Mouse (Mus musculus) intestine, postnatal 0 days (tissue): Measurements from ENCODE around the gene Lamb1. TPM values are rescaled to one million over a fixed set of nuclear protein-coding genes. Genes with fewer than 3 reads are reported as not detected.

Source experiments
- ATAC-seq: fragments of 200-750 bp; cut with Nextera tagmentation; 2 replicates; pipeline ENCODE4 v1.8.0; 2017; ENCODE audit warnings: mild to moderate bottlenecking, moderate TSS enrichment, moderate library complexity
- H3K27ac ChIP-seq: fragments of 300-500 bp; sonication (generic); 2 replicates; pipeline ENCODE4 v1.5.1; 2014; ENCODE audit warnings: mild to moderate bottlenecking, low read depth, low read length, moderate library complexity
- H3K27me3 ChIP-seq: fragments of 300-500 bp; sonication (generic); replicated peaks from 2 replicates; pipeline ENCODE4 v1.6.1; 2014; ENCODE audit warnings: low read length, mixed read lengths; ENCODE audit not compliant: control insufficient read depth, insufficient read depth
- H3K36me3 ChIP-seq: fragments of 300-500 bp; sonication (generic); 2 replicates; pipeline ENCODE4 v1.6.1; 2014; ENCODE audit warnings: mild to moderate bottlenecking, moderate library complexity; ENCODE audit not compliant: control insufficient read depth, insufficient read depth
- H3K4me1 ChIP-seq: fragments of 300-500 bp; sonication (generic); replicated peaks from 2 replicates; pipeline ENCODE4 v1.6.1; 2014; ENCODE audit warnings: antibody characterized with exemption, low read length, mixed read lengths; ENCODE audit not compliant: control insufficient read depth, insufficient read depth
- H3K4me2 ChIP-seq: fragments of 300-500 bp; sonication (generic); replicated peaks from 2 replicates; pipeline ENCODE4 v1.6.1; 2014; ENCODE audit warnings: low read depth, mild to moderate bottlenecking, moderate library complexity
- H3K4me3 ChIP-seq: fragments of 300-500 bp; sonication (generic); 2 replicates; pipeline ENCODE4 v1.5.1; 2014; ENCODE audit warnings: low read depth, low read length
- H3K9ac ChIP-seq: fragments of 300-500 bp; sonication (generic); 2 replicates; pipeline ENCODE4 v1.6.1; 2014; ENCODE audit warnings: mild to moderate bottlenecking, low read depth, low read length
- H3K9me3 ChIP-seq: fragments of 300-500 bp; sonication (generic); 2 replicates; pipeline ENCODE4 v1.6.1; 2016; ENCODE audit warnings: mixed run types; ENCODE audit not compliant: control insufficient read depth
- CTCF ChIP-seq: sonication (generic); IDR thresholded peaks from 2 replicates; pipeline ENCODE4 v1.5.1; 2016; ENCODE audit warnings: low read depth, mild to moderate bottlenecking, control low read depth, antibody characterized with exemption, moderate library complexity
- WGBS: fragments of 180-500 bp; shearing (Covaris S2); extraction: QIAGEN DNeasy Blood & Tissue Kit; methylation state at CpG from one replicate; pipeline ENCODE4 v1.1.7; 2014; 5-methylcytosine and 5-hydroxymethylcytosine counted together
- polyA plus RNA-seq: library from polyadenylated mRNA; unstranded; fragments of >200 nt; fragmentation: Nextera tagmentation; extraction: Ambion mirVana; gene quantifications from 2 replicates; pipeline ENCODE4 v1.2.1, GENCODE M21; 2015

Lamb1 gene
- polyA plus RNA-seq, 1 experiment from 2014 or later: 25.8 TPM

DNA sequence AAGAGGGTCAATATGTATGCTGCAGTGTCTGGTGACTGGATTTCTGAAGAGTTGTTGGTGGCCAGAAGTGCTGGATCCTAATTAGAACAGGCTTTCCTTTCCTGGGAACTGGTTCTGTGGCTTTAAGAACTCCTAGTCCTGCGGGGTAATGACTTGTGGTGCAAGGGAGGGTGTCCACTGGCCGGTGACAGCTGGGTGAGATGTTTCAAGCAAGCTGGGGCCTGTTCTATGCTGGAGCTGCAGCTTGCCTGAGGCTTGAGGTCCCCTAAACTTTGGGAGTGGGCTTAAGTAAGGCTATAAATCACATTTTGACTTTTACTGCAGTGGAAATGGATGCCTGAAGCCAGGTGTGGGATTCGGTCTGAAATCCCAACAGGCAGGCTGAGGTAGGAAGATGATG is 30.5 kb downstream of the Lamb1 start:
- Histone ChIP-seq H3K9me3 (no peaks in the 10 kb centered on the region), H3K27ac (no peak overlapping the region), H3K4me1 (0 out of 2 replicates have a peak, but pooled peaks cover 7% of the 10 kb centered on the region), H3K27me3 (no peaks in the 10 kb centered on the region), H3K4me2 (no peak overlapping the region; the same call in 1 of the 2 replicates), H3K36me3 (peaks cover 27% of the 10 kb centered on the region), H3K4me3 (no peak overlapping the region), H3K9ac (no peak overlapping the region)
- 40% methylated on average over 3 of the region's 3 CpGs for WGBS
- TF ChIP-seq CTCF: no peak
- ATAC-seq: no peak

DNA sequence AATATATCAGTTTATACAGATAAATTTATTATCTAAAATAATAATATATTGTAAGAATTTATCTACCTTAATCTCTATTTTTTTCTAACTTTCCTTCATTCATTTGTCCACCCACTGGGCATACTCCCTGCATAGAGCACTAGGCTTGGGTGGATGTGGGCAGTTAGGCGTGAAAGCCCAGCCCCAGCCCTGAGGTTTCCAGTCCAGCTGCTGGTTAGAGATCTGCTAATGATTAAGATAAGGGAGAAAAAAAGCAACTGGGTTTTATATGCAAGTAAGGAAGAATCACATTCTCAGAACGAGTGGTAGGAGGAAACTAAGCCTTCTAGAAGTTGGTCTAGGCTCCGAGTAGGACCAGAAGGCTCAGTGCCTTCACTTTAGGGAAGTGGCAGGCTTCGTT is 31.1 kb downstream of the Lamb1 start:
- no peak overlapping the region for H3K4me3 ChIP-seq
- no peak overlapping the region for H3K4me2 ChIP-seq
- no peak overlapping the region for H3K9ac ChIP-seq
- no peak for TF ChIP-seq CTCF
- 70% methylated on average over 4 of the region's 4 CpGs for WGBS
- ATAC-seq: no peak
- H3K27me3 ChIP-seq: no peaks in the 10 kb centered on the region
- H3K4me1 ChIP-seq: 0 out of 2 replicates have a peak, but pooled peaks cover 7% of the 10 kb centered on the region
- H3K27ac ChIP-seq: no peak overlapping the region
- peaks cover 29% of the 10 kb centered on the region for H3K36me3 ChIP-seq
- no peaks in the 10 kb centered on the region for H3K9me3 ChIP-seq

DNA sequence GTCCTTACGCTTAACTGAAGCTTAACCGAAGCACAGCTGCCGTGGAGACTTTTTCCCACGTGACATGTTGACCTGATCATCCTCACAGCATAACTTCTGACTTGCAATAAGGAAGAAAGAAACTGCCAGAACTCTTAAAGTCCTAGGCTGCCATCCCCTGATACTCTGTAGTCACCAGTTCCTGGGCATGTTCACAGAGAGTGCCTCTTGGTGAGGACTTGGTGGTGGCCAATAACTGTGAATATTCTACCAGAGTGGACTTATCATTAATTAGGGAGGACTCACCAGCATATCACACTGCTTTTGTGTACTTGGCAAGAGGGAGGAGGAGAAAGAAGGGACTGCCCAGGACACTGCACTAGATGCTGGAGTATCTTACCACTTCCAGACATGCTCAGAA is 33.1 kb downstream of the Lamb1 start:
- 80% methylated on average over 4 of the region's 4 CpGs for WGBS

DNA sequence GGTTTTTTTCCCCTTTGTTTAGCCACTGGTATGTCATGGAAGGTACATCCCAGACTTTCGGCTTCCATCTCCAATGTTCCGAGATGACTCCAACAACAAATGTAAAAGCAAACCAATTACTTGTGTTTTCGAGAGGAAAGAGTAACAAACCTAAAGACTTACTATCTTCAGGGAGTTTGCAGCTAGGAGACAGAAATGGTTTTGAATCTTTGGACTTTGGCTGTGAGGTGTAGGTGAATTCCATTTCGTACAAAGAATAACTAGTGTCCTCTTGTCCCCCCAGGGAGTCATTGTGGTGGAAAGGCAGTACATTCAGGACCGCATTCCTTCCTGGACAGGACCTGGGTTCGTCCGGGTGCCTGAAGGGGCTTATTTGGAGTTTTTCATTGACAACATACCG is 33.5 kb downstream of the Lamb1 start:
- Histone ChIP-seq H3K9me3 (no peaks in the 10 kb centered on the region), H3K4me2 (no peak overlapping the region), H3K4me1 (0 out of 2 replicates have a peak, but pooled peaks cover 7% of the 10 kb centered on the region), H3K4me3 (no peak overlapping the region), H3K9ac (no peak overlapping the region), H3K27me3 (no peaks in the 10 kb centered on the region), H3K27ac (no peak overlapping the region), H3K36me3 (peaks cover 29% of the 10 kb centered on the region)
- 91% methylated on average over 8 of the region's 8 CpGs for WGBS
- no peak for TF ChIP-seq CTCF
- no peak for ATAC-seq

More for the DNA sequence above, 33.1 kb downstream of the Lamb1 start:
- no peak for ATAC-seq
- peaks cover 29% of the 10 kb centered on the region for H3K36me3 ChIP-seq
- H3K27me3 ChIP-seq: no peaks in the 10 kb centered on the region
- H3K9me3 ChIP-seq: no peaks in the 10 kb centered on the region
- H3K4me3 ChIP-seq: no peak overlapping the region
- no peak for TF ChIP-seq CTCF
- no peak overlapping the region for H3K27ac ChIP-seq
- no peak overlapping the region for H3K4me2 ChIP-seq
- no peak overlapping the region for H3K9ac ChIP-seq
- 0 out of 2 replicates have a peak, but pooled peaks cover 7% of the 10 kb centered on the region for H3K4me1 ChIP-seq

DNA sequence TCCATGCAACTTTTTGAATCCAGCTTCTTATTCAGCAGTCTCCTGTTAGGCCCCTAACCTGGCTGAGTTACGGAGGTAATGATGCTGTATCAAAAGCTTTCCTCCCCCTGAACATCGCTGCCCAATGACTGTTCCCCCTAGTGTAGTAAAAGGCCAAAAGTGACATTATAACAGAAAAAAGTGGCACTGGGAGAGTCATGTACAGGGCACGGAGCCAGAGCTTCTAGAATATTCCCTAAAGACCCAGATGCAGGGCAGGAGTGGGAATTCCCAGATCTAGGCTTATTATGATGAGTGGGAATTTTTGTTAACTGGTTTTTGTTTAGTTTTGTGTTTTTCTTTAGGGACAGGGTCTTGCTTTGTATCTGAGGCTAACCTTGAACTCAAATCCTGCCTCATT is 34.1 kb downstream of the Lamb1 start:
- no peak for TF ChIP-seq CTCF
- Histone ChIP-seq H3K4me1 (0 out of 2 replicates have a peak, but pooled peaks cover 5% of the 10 kb centered on the region), H3K9ac (no peak overlapping the region), H3K4me2 (no peak overlapping the region), H3K4me3 (no peak overlapping the region), H3K36me3 (peaks cover 29% of the 10 kb centered on the region), H3K9me3 (no peaks in the 10 kb centered on the region), H3K27me3 (no peaks in the 10 kb centered on the region), H3K27ac (no peak overlapping the region)
- WGBS: 93% methylated on average over 3 of the region's 3 CpGs
- no peak for ATAC-seq

DNA sequence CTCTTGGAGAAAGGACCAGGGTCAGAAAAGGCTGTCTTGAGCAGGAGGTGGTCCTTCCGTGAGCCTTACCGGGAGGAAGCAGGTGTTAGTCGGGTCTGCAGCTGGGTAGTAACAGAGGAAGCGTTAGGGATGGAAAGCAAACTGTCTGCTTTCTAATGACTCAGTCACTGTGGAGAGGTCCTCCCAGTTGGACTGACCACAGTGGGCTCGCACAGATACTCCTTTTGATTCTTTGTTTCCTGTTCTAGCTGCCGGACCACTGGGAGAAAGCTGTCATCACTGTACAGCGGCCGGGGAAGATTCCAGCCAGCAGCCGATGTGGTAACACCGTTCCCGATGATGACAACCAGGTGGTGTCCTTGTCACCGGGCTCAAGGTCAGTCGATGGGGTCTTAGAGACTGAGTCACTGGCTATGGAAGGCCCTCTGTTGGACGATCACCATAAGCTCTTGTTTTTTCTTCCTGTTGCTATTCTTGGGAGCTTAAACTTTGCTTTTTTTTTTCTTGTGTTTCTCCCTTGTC is 34.7 kb downstream of the Lamb1 start:
- Histone ChIP-seq H3K4me1 (0 out of 2 replicates have a peak, but pooled peaks cover 3% of the 10 kb centered on the region), H3K4me3 (no peak overlapping the region), H3K9me3 (no peaks in the 10 kb centered on the region), H3K36me3 (peaks cover 33% of the 10 kb centered on the region), H3K9ac (no peak overlapping the region), H3K27me3 (no peaks in the 10 kb centered on the region), H3K4me2 (no peak overlapping the region), H3K27ac (no peak overlapping the region)
- WGBS: 81% methylated on average over 14 of the region's 14 CpGs
- ATAC-seq: no peak
- no peak for TF ChIP-seq CTCF
